Mouse (Mus musculus): ENCODE results near the gene Hdhd5. TPM values are rescaled to one million over a fixed set of nuclear protein-coding genes. Genes with fewer than 3 reads are reported as not detected.

Gene Hdhd5
- polyA plus RNA-seq, 1 experiment from 2014 or later = 7.4 TPM

DNA sequence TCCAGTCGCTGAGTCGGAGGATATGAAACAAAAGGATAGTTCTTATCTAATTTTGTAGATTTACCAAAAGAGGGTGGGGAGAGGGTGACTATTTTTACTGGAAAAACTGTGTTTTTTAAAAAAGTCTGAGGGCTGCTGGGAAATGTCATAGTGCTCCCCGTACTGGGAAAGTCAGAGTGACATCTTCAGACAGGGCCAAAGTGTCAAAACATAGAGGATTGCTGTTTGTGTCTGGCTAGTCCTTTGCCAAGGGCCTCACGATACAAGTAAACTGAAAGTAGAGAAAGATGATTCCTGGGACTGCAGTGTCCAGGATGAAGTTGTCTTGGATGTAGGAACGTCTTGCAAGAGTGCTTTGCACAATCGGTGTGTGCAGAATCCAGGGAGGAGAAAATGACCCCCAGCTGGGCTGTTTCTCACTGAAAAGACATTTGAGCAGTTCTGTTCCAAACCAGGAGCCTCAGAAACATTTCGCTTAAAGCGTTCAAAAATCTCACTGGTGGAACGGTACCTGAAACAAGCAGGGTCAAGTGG is 66.6 kb downstream of the Hdhd5 start:
- Histone ChIP-seq H3K9ac (ENCODE audit: low read depth, low read length) (no peak overlapping the region), H3K4me3 (ENCODE audit: low read depth, low read length) (peak overlapping the region; percentile 68), H3K9me3 (ENCODE audit: control insufficient read depth, low read length) (no peaks in the 10 kb centered on the region), H3K4me2 (ENCODE audit: low read depth, low read length) (peak overlapping the region; percentile 76), H3K27me3 (replicated peaks; ENCODE audit: control insufficient read depth, insufficient read depth, low read length) (peaks cover 38% of the 10 kb centered on the region), H3K27ac (replicated peaks; ENCODE audit: low read depth, low read length) (no peak overlapping the region), H3K36me3 (ENCODE audit: control insufficient read depth, insufficient read depth, low read length) (no peaks in the 10 kb centered on the region), H3K4me1 (ENCODE audit: control insufficient read depth, insufficient read depth, low read length) (peaks cover 8% of the 10 kb centered on the region; the same call in 1 of the 2 replicates)
- WGBS = 38% methylated on average over 9 of the region's 9 CpGs
- no peak for ATAC-seq (ENCODE audit: low read depth)
- DNase-seq (ENCODE audit: low spot score) = no peak

DNA sequence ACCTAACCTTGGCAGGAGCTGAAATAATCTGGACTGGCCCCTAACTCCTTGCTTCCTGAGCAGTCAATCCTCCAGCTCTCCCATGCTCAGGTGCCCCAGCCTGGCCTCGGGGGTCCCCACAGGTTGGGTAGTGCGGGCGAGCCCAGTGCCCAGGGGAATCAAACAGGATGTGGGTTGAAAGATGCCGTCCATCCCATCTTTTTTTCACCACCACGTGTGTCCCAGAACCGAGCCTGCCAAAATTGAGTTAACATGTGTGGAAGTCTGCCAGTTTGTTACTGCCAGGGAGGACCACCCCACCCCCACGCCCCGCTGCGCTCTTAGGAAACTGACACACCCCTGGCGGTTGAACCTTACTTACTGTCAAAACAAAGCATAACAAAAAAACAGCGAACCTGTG is 67.2 kb downstream of the Hdhd5 start:
- no peaks in the 10 kb centered on the region for H3K36me3 ChIP-seq (ENCODE audit: control insufficient read depth, insufficient read depth, low read length)
- WGBS = 3% methylated on average over 11 of the region's 11 CpGs
- no peaks in the 10 kb centered on the region for H3K9me3 ChIP-seq (ENCODE audit: control insufficient read depth, low read length)
- H3K27ac ChIP-seq (replicated peaks; ENCODE audit: low read depth, low read length) = no peak overlapping the region
- peak; percentile 80 for DNase-seq (ENCODE audit: low spot score)
- H3K9ac ChIP-seq (ENCODE audit: low read depth, low read length) = peak overlapping the region; percentile 67
- 0 out of 2 replicates have a peak, but pooled peaks have one; percentile 19 for ATAC-seq (ENCODE audit: low read depth)
- H3K4me3 ChIP-seq (ENCODE audit: low read depth, low read length) = peak overlapping the region; percentile 68
- H3K4me1 ChIP-seq (ENCODE audit: control insufficient read depth, insufficient read depth, low read length) = peaks cover 8% of the 10 kb centered on the region; the same call in 1 of the 2 replicates
- peak overlapping the region; percentile 76 for H3K4me2 ChIP-seq (ENCODE audit: low read depth, low read length)
- H3K27me3 ChIP-seq (replicated peaks; ENCODE audit: control insufficient read depth, insufficient read depth, low read length) = peaks cover 38% of the 10 kb centered on the region

DNA sequence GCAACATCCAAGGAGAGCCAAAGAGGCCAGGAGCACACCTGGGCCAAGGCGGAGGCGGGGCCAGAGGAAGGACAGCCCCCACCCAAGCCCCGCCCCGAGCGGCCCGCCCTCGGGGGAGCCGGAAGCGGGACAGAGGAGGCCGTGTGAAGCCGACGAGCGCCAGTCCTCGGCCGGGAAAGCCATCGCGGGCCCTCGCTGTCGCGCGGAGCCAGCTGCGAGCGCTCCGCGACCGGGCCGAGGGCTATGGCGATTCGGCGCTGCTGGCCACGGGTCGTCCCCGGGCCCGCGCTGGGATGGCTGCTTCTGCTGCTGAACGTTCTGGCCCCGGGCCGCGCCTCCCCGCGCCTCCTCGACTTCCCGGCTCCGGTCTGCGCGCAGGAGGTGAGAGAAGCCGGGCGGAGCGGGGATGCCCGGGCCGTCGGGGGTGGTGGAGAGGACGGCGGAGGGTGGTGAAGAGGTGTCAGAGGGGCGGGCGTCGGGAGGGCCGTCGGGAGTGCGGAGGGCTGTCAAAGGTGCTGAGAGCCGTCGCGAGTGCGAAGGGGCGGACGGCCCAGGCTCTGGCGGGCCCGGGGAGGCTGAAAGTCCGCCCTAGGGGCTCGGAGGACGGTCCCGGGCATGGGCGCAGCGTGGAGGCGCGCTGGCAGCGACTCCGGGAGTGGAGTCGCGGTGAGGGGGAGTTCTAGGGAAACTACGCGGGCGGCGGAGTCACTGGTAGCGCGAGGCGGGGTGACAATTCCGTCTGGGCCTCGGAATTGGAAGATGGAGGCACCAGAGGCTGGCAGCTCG is 67.8 kb downstream of the Hdhd5 start, which contains the start of gene Il17ra:
TSS of gene Il17ra (plus strand) at position 162 of the 786 bp plus-strand sequence.
- no peaks in the 10 kb centered on the region for H3K9me3 ChIP-seq (ENCODE audit: control insufficient read depth, low read length)
- H3K4me2 ChIP-seq (ENCODE audit: low read depth, low read length) = peak within 1 kb of the TSS; percentile 76
- DNase-seq (ENCODE audit: low spot score) (peak; percentile 72), ATAC-seq (ENCODE audit: low read depth) (peak; percentile 92)
- peak within 1 kb of the TSS; percentile 68 for H3K4me3 ChIP-seq (ENCODE audit: low read depth, low read length)
- H3K27ac ChIP-seq (replicated peaks; ENCODE audit: low read depth, low read length) = no peak within 1 kb of the TSS
- WGBS = 2% methylated on average over 29 of the region's 90 CpGs
- peak within 1 kb of the TSS; percentile 67 for H3K9ac ChIP-seq (ENCODE audit: low read depth, low read length)
- H3K36me3 ChIP-seq (ENCODE audit: control insufficient read depth, insufficient read depth, low read length) = no peaks in the 10 kb centered on the region
- peaks cover 8% of the 10 kb centered on the region; the same call in 1 of the 2 replicates for H3K4me1 ChIP-seq (ENCODE audit: control insufficient read depth, insufficient read depth, low read length)
- H3K27me3 ChIP-seq (replicated peaks; ENCODE audit: control insufficient read depth, insufficient read depth, low read length) = peaks cover 38% of the 10 kb centered on the region

DNA sequence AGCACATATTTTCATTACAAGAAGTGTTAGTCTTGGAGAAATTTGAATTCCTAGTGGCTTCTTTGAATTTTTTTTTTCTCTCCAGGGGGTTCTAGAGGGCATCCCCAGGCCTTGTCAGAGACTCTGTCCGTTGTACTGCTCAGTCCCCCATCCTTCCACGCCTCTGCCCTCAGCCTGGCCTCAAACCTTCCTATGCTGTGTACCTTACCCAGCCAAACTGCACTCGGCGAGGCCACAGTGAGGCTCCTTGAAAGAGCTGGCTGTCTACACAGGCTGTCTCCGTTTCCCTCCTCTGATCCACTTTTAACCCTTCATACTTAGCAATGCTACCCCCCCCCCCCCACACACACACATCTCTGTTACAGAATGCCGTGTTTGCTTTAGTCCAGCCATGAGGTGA is 68.9 kb downstream of the Hdhd5 start:
- Histone ChIP-seq H3K27me3 (replicated peaks; ENCODE audit: control insufficient read depth, insufficient read depth, low read length) (peaks cover 38% of the 10 kb centered on the region), H3K27ac (replicated peaks; ENCODE audit: low read depth, low read length) (no peak overlapping the region), H3K4me3 (ENCODE audit: low read depth, low read length) (no peak overlapping the region), H3K9me3 (ENCODE audit: control insufficient read depth, low read length) (no peaks in the 10 kb centered on the region), H3K36me3 (ENCODE audit: control insufficient read depth, insufficient read depth, low read length) (no peaks in the 10 kb centered on the region), H3K4me2 (ENCODE audit: low read depth, low read length) (no peak overlapping the region), H3K9ac (ENCODE audit: low read depth, low read length) (no peak overlapping the region), H3K4me1 (ENCODE audit: control insufficient read depth, insufficient read depth, low read length) (peaks cover 8% of the 10 kb centered on the region; the same call in 1 of the 2 replicates)
- 46% methylated on average over 6 of the region's 6 CpGs for WGBS
- DNase-seq (ENCODE audit: low spot score) (no peak), ATAC-seq (ENCODE audit: low read depth) (no peak)

DNA sequence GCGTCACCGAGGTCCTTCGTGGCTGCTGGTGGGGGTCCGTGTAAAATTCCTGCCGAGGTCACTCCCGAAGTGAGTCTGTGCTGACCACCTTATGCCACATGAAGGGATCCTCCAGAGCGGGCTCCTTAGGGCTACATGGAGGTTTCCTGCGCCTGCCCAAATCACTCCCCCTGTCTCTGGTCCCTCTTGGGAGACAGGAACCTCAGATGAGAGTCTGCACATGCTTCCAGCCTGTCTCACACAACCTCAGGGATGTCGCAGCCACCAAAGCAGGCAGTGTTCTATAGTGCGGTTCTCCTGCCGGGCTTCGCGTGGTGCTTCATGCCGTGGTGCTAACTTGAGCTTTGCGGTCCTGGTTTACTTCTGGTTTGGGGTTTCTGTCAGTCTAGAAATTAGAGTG is 69.9 kb downstream of the Hdhd5 start:
- H3K4me2 ChIP-seq (ENCODE audit: low read depth, low read length) = no peak overlapping the region
- H3K4me3 ChIP-seq (ENCODE audit: low read depth, low read length) = no peak overlapping the region
- peaks cover 38% of the 10 kb centered on the region for H3K27me3 ChIP-seq (replicated peaks; ENCODE audit: control insufficient read depth, insufficient read depth, low read length)
- 67% methylated on average over 15 of the region's 15 CpGs for WGBS
- H3K4me1 ChIP-seq (ENCODE audit: control insufficient read depth, insufficient read depth, low read length) = peaks cover 8% of the 10 kb centered on the region; the same call in 1 of the 2 replicates
- no peak overlapping the region for H3K9ac ChIP-seq (ENCODE audit: low read depth, low read length)
- no peaks in the 10 kb centered on the region for H3K9me3 ChIP-seq (ENCODE audit: control insufficient read depth, low read length)
- ATAC-seq (ENCODE audit: low read depth) (no peak), DNase-seq (ENCODE audit: low spot score) (no peak)
- no peak overlapping the region for H3K27ac ChIP-seq (replicated peaks; ENCODE audit: low read depth, low read length)
- no peaks in the 10 kb centered on the region for H3K36me3 ChIP-seq (ENCODE audit: control insufficient read depth, insufficient read depth, low read length)

Other genes starting within 250 kb of the Hdhd5 start
- gene D330020A13Rik, start 237.0 kb downstream of the Hdhd5 start, polyA plus RNA-seq (2014; fragmentation: Nextera tagmentation; extraction: Ambion mirVana) = 0.46 and 0.71 TPM in 2 replicates
- gene B4galnt3, start 236.8 kb downstream of the Hdhd5 start, polyA plus RNA-seq (2014; fragmentation: Nextera tagmentation; extraction: Ambion mirVana) = 1.1 and 1.3 TPM in 2 replicates
- gene Kdm5a, start 167.2 kb downstream of the Hdhd5 start, polyA plus RNA-seq (2014; fragmentation: Nextera tagmentation; extraction: Ambion mirVana) = 41.9 and 47.7 TPM in 2 replicates
- 17.6 and 22.7 TPM in 2 replicates for gene Ccdc77, start 166.9 kb downstream of the Hdhd5 start, polyA plus RNA-seq (2014; fragmentation: Nextera tagmentation; extraction: Ambion mirVana)
- 3.2 and 4.1 TPM in 2 replicates for gene Il17ra, start 68.1 kb downstream of the Hdhd5 start, polyA plus RNA-seq (2014; fragmentation: Nextera tagmentation; extraction: Ambion mirVana)
- 0.04 and 0.22 TPM in 2 replicates for gene Tmem121b, start 37.5 kb downstream of the Hdhd5 start, polyA plus RNA-seq (2014; fragmentation: Nextera tagmentation; extraction: Ambion mirVana)
- gene Cecr2, start 135.1 kb upstream of the Hdhd5 start, polyA plus RNA-seq (2014; fragmentation: Nextera tagmentation; extraction: Ambion mirVana) = 3.1 and 3.7 TPM in 2 replicates
- gene Slc25a18, start 242.3 kb upstream of the Hdhd5 start, polyA plus RNA-seq (2014; fragmentation: Nextera tagmentation; extraction: Ambion mirVana) = 1.0 and 1.2 TPM in 2 replicates

Measured in embryonic facial prominence, embryonic 14.5 days (tissue).